Mouse (Mus musculus) intestine, embryonic 16.5 days (tissue): ENCODE measurements around the gene Mdm2. TPM values are rescaled to one million over a fixed set of nuclear protein-coding genes. Genes with fewer than 3 reads are reported as not detected.

ENCODE experiments used
- ATAC-seq: fragments of 200-750 bp; cut with Nextera tagmentation; 2 replicates; pipeline ENCODE4 v1.8.0; 2017; ENCODE audit warnings: moderate TSS enrichment, moderate library complexity
- H3K27ac ChIP-seq: fragments of 300-500 bp; sonication (generic); 2 replicates; pipeline ENCODE4 v1.5.1; 2014; ENCODE audit warnings: mild to moderate bottlenecking, low read length
- H3K27me3 ChIP-seq: fragments of 300-500 bp; sonication (generic); replicated peaks from 2 replicates; pipeline ENCODE4 v1.6.1; 2014; ENCODE audit warnings: low read length, control low read depth, mixed read lengths; ENCODE audit not compliant: control insufficient read depth, insufficient read depth
- H3K36me3 ChIP-seq: fragments of 300-500 bp; sonication (generic); 2 replicates; pipeline ENCODE4 v1.6.1; 2014; ENCODE audit warnings: low read length, control low read depth; ENCODE audit not compliant: control insufficient read depth, insufficient read depth
- H3K4me1 ChIP-seq: fragments of 300-500 bp; sonication (generic); 2 replicates; pipeline ENCODE4 v1.6.1; 2014; ENCODE audit warnings: low read length, control low read depth, mixed read lengths; ENCODE audit not compliant: control insufficient read depth, insufficient read depth
- H3K4me2 ChIP-seq: fragments of 300-500 bp; sonication (generic); 2 replicates; pipeline ENCODE4 v1.6.1; 2014; ENCODE audit warnings: low read depth, low read length, control low read depth
- H3K4me3 ChIP-seq: fragments of 300-500 bp; sonication (generic); 2 replicates; pipeline ENCODE4 v1.5.1; 2014; ENCODE audit warnings: mild to moderate bottlenecking, low read length
- H3K9ac ChIP-seq: fragments of 300-500 bp; sonication (generic); 2 replicates; pipeline ENCODE4 v1.6.1; 2014; ENCODE audit warnings: low read depth, low read length
- H3K9me3 ChIP-seq: fragments of 300-500 bp; sonication (generic); 2 replicates; pipeline ENCODE4 v1.6.1; 2016; ENCODE audit warnings: low read length, control low read depth; ENCODE audit not compliant: control insufficient read depth
- WGBS: fragments of 180-500 bp; shearing (Covaris S2); extraction: QIAGEN DNeasy Blood & Tissue Kit; methylation state at CpG from one replicate; pipeline ENCODE4 v1.1.7; 2014; 5-methylcytosine and 5-hydroxymethylcytosine counted together
- polyA plus RNA-seq: library from polyadenylated mRNA; unstranded; fragments of >200 nt; fragmentation: Nextera tagmentation; extraction: Ambion mirVana; gene quantifications from 2 replicates; pipeline ENCODE4 v1.2.1, GENCODE M21; 2015

Gene Mdm2
- polyA plus RNA-seq, 1 experiment from 2014 or later = 32.4 TPM

DNA sequence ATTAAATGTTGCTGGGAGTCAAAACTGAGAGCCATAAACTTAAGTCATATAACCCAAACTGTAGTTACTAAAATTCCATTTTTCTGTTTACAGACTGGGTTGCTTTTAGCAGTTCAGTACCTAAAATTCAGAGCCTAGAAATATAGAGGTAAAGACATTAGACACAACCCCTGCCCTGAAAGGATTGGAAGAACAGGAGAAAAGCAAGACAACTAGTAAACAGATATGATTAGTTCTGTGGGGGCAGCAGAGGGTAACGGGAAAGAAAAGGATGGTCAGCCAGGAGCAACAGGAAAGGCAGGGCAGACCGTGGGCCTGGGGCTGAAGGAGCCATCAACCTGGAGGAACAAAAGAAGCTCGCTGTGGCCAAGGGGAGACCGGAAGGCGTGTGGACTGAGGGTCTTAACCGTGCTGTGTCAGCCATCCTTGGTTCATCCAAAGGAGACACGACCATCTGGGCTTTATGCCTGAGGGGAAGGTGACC, 69.9 kb downstream of the Mdm2 start:
- Histone ChIP-seq H3K36me3 (no peaks in the 10 kb centered on the region), H3K4me3 (no peak overlapping the region), H3K27ac (no peak overlapping the region), H3K4me2 (no peak overlapping the region), H3K9ac (no peak overlapping the region), H3K4me1 (peaks cover 14% of the 10 kb centered on the region), H3K9me3 (no peaks in the 10 kb centered on the region), H3K27me3 (no peaks in the 10 kb centered on the region)
- ATAC-seq = no peak
- WGBS = 80% methylated on average over 7 of the region's 7 CpGs

DNA sequence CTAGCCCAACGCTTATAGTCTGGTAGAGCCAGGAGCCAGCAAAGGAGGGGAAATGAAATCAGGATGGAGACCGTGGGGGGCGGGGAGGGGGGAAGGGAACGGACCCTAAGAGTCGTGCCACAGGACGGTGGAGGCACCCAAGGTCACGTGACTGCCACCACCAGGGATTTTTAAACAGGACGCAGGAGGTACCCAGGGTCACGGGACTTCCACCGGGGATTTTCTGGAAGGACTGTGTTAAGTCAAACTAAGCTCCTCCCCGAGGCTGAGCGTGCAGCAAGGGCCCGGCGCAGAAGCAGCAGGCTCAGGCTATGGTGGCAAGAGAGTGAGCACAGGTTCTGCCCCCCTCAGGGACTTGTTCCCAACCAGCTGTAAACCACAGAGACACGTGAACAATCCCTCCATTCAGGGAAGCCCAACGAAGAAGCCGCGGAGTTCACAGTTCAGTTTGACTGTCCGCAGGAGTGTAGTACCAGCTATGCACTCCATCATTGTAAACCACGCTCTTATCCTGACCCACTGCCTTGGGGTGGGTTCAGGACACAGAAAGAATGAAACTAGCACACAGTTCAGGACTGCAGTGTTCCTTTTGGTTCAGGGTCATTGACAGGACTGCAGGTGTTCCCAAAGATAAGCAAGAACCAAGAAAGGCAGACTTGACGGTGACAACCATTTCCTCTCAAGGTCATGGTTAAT, 70.5 kb downstream of the Mdm2 start:
- peak overlapping the region; percentile 49 for H3K27ac ChIP-seq
- H3K9ac ChIP-seq = no peak overlapping the region
- WGBS = 45% methylated on average over 21 of the region's 21 CpGs
- H3K4me2 ChIP-seq = 0 out of 2 replicates have a peak overlapping the region, but pooled peaks have one; percentile 8
- ATAC-seq = peak; percentile 83
- no peak overlapping the region for H3K4me3 ChIP-seq
- no peaks in the 10 kb centered on the region for H3K36me3 ChIP-seq
- no peaks in the 10 kb centered on the region for H3K9me3 ChIP-seq
- H3K27me3 ChIP-seq = no peaks in the 10 kb centered on the region
- peaks cover 14% of the 10 kb centered on the region for H3K4me1 ChIP-seq

DNA sequence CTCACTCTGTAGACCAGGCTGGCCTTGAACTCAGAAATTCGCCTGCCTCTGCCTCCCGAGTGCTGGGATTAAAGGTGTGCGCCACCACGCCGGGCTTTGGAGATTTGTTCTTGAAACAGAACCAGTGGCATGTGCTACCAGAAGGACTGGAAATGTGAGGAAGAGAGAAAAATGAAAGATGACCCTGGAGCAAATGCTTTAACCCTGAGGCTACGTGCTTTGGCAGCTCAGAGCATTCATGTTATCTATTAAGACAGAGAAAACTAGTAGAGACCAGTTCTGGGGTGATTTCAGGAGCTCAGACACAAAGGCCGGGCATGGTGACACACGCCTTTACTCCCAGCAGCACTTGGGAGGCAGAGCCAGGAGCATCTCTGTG, 71.3 kb downstream of the Mdm2 start:
- Histone ChIP-seq H3K27me3 (no peaks in the 10 kb centered on the region), H3K36me3 (no peaks in the 10 kb centered on the region), H3K9me3 (no peaks in the 10 kb centered on the region), H3K4me2 (no peak overlapping the region), H3K4me3 (no peak overlapping the region), H3K4me1 (peaks cover 10% of the 10 kb centered on the region), H3K27ac (no peak overlapping the region), H3K9ac (no peak overlapping the region)
- no peak for ATAC-seq
- WGBS = 93% methylated on average over 8 of the region's 8 CpGs

Other genes starting within 250 kb of the Mdm2 start
- 47.7 and 51.8 TPM in 2 replicates for gene Cpm, start 81.3 kb downstream of the Mdm2 start, polyA plus RNA-seq
- gene Slc35e3, start 35.6 kb upstream of the Mdm2 start, polyA plus RNA-seq = 8.5 and 10.1 TPM in 2 replicates
- 42.0 and 48.8 TPM in 2 replicates for gene Nup107, start 81.9 kb upstream of the Mdm2 start, polyA plus RNA-seq
- 157 and 163 TPM in 2 replicates for gene Rap1b, start 135.3 kb upstream of the Mdm2 start, polyA plus RNA-seq